Mouse (Mus musculus) embryonic stem cell, embryonic (primary cell): ENCODE measurements at regions not wholly inside any gene's neighbourhood (a gene's known extent, or its start where the extent isn't known, plus 50 kb on each side); places are given as distances from the start of the nearest gene placed in this dataset.

Source experiments
- CTCF ChIA-PET, 4 experiments: fragments of 300-600 bp in 2 of 4; fragments of 350-600 bp in 2 of 4; sonication (Branson Sonifier 250); formaldehyde crosslinking; loops; one replicate each; lab custom pipeline; 2022; ENCODE audit warnings: inconsistent platforms in 2 of 4; lab: Charles Lee
- POLR2A ChIA-PET, 4 experiments: fragments of 300-600 bp in 2 of 4; fragments of 350-600 bp in 2 of 4; sonication (Branson Sonifier 250); formaldehyde crosslinking; loops; one replicate each; lab custom pipeline; 2022; ENCODE audit warnings: antibody characterized with exemption in 4 of 4, inconsistent platforms in 1 of 4; lab: Charles Lee

GRCm38 (mm10) chr10:123997260-123997659, 733.5 kb downstream of the Fam19a2 start:
- CTCF ChIA-PET: no interaction called here

GRCm38 (mm10) chr10:123998959-123999358, 735.2 kb downstream of the Fam19a2 start:
- CTCF ChIA-PET: no interaction called here
- POLR2A ChIA-PET: no interaction called here

More at GRCm38 (mm10) chr10:123997260-123997659, 733.5 kb downstream of the Fam19a2 start:
- POLR2A ChIA-PET: no interaction called here

- ChIA-PET CTCF (no interaction called here), POLR2A (no interaction called here)
Observed at GRCm38 (mm10) chr10:124045031-124045430, 781.2 kb downstream of the Fam19a2 start.

GRCm38 (mm10) chr10:124045791-124046190, 782.0 kb downstream of the Fam19a2 start:
- ChIA-PET CTCF (no interaction called here), POLR2A (no interaction called here)

- CTCF ChIA-PET: no interaction called here
- POLR2A ChIA-PET: no interaction called here
Observed at GRCm38 (mm10) chr10:124082756-124083155, 819.0 kb downstream of the Fam19a2 start.

- ChIA-PET POLR2A (no interaction called here), CTCF (no interaction called here)
Observed at GRCm38 (mm10) chr10:124090547-124090946, 826.8 kb downstream of the Fam19a2 start.

GRCm38 (mm10) chr10:124091364-124091763, 827.6 kb downstream of the Fam19a2 start:
- ChIA-PET CTCF (no interaction called here), POLR2A (no interaction called here)

GRCm38 (mm10) chr10:124119585-124119984, 855.8 kb downstream of the Fam19a2 start:
- CTCF ChIA-PET: no interaction called here
- POLR2A ChIA-PET: no interaction called here

GRCm38 (mm10) chr10:124138456-124138855, 874.7 kb downstream of the Fam19a2 start:
- POLR2A ChIA-PET: no interaction called here

GRCm38 (mm10) chr10:124142336-124142735, 878.5 kb downstream of the Fam19a2 start:
- ChIA-PET CTCF (no interaction called here), POLR2A (no interaction called here)

More at GRCm38 (mm10) chr10:124138456-124138855, 874.7 kb downstream of the Fam19a2 start:
- CTCF ChIA-PET: no interaction called here

- POLR2A ChIA-PET: no interaction called here
- CTCF ChIA-PET: no interaction called here
Observed at GRCm38 (mm10) chr10:124146751-124147469, 883.1 kb downstream of the Fam19a2 start.

GRCm38 (mm10) chr10:124163441-124163840, 899.6 kb downstream of the Fam19a2 start:
- ChIA-PET CTCF (no interaction called here), POLR2A (no interaction called here)

GRCm38 (mm10) chr10:124175598-124175997, 911.8 kb downstream of the Fam19a2 start:
- ChIA-PET CTCF (no interaction called here), POLR2A (no interaction called here)

- ChIA-PET POLR2A (no interaction called here), CTCF (no interaction called here)
Observed at GRCm38 (mm10) chr10:124208317-124208716, 944.5 kb downstream of the Fam19a2 start.

- POLR2A ChIA-PET: no interaction called here
- CTCF ChIA-PET: no interaction called here
Observed at GRCm38 (mm10) chr10:124219461-124219860, 955.7 kb downstream of the Fam19a2 start.

- CTCF ChIA-PET: no interaction called here
- POLR2A ChIA-PET: interaction anchor here in 1 of 4 experiments (0.6 kb wide), 2 partner anchors 88 to 462 kb away, joined by 3 read pairs; no protein-coding TSS in a partner anchor
Observed at GRCm38 (mm10) chr10:124222068-124222467, 958.3 kb downstream of the Fam19a2 start.

- ChIA-PET POLR2A (no interaction called here), CTCF (no interaction called here)
Observed at GRCm38 (mm10) chr10:124227061-124227460, 963.3 kb downstream of the Fam19a2 start.

GRCm38 (mm10) chr10:124249358-124249757, 985.6 kb downstream of the Fam19a2 start:
- ChIA-PET CTCF (interaction anchor here in 1 of 4 experiments (0.5 kb wide), 1 partner anchor 885 kb away, joined by 3 read pairs; no protein-coding TSS in a partner anchor), POLR2A (no interaction called here)

- CTCF ChIA-PET: no interaction called here
Observed at GRCm38 (mm10) chr10:124250004-124250403, 986.2 kb downstream of the Fam19a2 start.

GRCm38 (mm10) chr10:124288301-124288995, 1024.7 kb downstream of the Fam19a2 start:
- ChIA-PET POLR2A (no interaction called here), CTCF (interaction anchor here in 1 of 4 experiments (0.6 kb wide), 1 partner anchor 505 kb away, joined by 3 read pairs; no protein-coding TSS in a partner anchor)

More at GRCm38 (mm10) chr10:124250004-124250403, 986.2 kb downstream of the Fam19a2 start:
- POLR2A ChIA-PET: no interaction called here
